Mouse (Mus musculus) hindbrain, embryonic 14.5 days (tissue): ENCODE results near the gene Grm1. TPM values are rescaled to one million over a fixed set of nuclear protein-coding genes. Genes with fewer than 3 reads are reported as not detected.

Experiments used
- ATAC-seq: fragments of 200-750 bp; cut with Nextera tagmentation; 2 replicates; pipeline ENCODE4 v1.8.0; 2017; ENCODE audit warnings: moderate number of reproducible peaks, mild to moderate bottlenecking, moderate TSS enrichment, moderate library complexity; ENCODE audit not compliant: low FRiP score
- DNase-seq: peaks from one replicate; pipeline ENCODE4 v3.0.0-alpha.2; 2015; ENCODE audit warnings: low spot score
- H3K27ac ChIP-seq: fragments of 300-500 bp; sonication (generic); 2 replicates; pipeline ENCODE4 v1.5.1; 2014; ENCODE audit warnings: mild to moderate bottlenecking, moderate library complexity
- H3K27me3 ChIP-seq: fragments of 300-500 bp; sonication (generic); 2 replicates; pipeline ENCODE4 v1.6.1; 2014; ENCODE audit warnings: mild to moderate bottlenecking, low read length, mixed read lengths; ENCODE audit not compliant: control insufficient read depth, insufficient read depth
- H3K36me3 ChIP-seq: fragments of 300-500 bp; sonication (generic); replicated peaks from 2 replicates; pipeline ENCODE4 v1.6.1; 2014; ENCODE audit not compliant: control insufficient read depth, insufficient read depth
- H3K4me1 ChIP-seq: fragments of 300-500 bp; sonication (generic); replicated peaks from 2 replicates; pipeline ENCODE4 v1.6.1; 2014; ENCODE audit warnings: antibody characterized with exemption, low read length, mixed read lengths; ENCODE audit not compliant: control insufficient read depth, insufficient read depth
- H3K4me2 ChIP-seq: fragments of 300-500 bp; sonication (generic); replicated peaks from 2 replicates; pipeline ENCODE4 v1.6.1; 2014; ENCODE audit warnings: mild to moderate bottlenecking, moderate library complexity
- H3K4me3 ChIP-seq: fragments of 300-500 bp; sonication (generic); replicated peaks from 2 replicates; pipeline ENCODE4 v1.5.1; 2014; ENCODE audit warnings: mild to moderate bottlenecking, low read length
- H3K9ac ChIP-seq: fragments of 300-500 bp; sonication (generic); 2 replicates; pipeline ENCODE4 v1.6.1; 2014
- H3K9me3 ChIP-seq: fragments of 300-500 bp; sonication (generic); 2 replicates; pipeline ENCODE4 v1.6.1; 2016; ENCODE audit warnings: low read length; ENCODE audit not compliant: control insufficient read depth
- WGBS: fragments of 180-500 bp; shearing (Covaris S2); extraction: QIAGEN DNeasy Blood & Tissue Kit; methylation state at CpG from one replicate; pipeline ENCODE4 v1.1.7; 2014; 5-methylcytosine and 5-hydroxymethylcytosine counted together
- polyA plus RNA-seq: library from polyadenylated mRNA; unstranded; fragments of >200 nt; fragmentation: Nextera tagmentation; extraction: Ambion mirVana; gene quantifications from 2 replicates; pipeline ENCODE4 v1.2.1, GENCODE M21; 2014

The Grm1 gene
- polyA plus RNA-seq, 1 experiment from 2014 or later, result 5.1 TPM

DNA sequence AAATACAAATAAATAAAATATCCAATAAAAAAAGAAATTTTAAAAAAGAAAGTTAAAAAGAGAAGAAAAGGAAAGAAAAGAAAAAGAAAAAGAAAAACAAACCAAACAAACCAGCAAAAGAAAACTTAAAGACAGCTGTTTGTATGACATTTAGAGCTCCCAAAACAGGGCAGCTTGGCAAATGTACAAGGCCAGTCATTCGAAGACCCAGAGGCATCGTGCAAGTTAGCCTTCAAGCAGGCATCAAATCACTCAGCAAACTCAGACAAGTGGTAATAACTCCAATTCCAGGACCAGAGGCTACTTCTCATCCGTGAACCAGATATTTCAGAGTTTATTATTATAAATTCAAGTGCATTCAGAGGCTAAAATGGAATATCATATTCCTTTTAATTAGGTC is 355.7 kb downstream of the Grm1 start:
- H3K4me2 ChIP-seq, result no peak overlapping the region
- WGBS, result 89% methylated on average over 3 of the region's 3 CpGs
- no peak overlapping the region for H3K9ac ChIP-seq
- H3K4me1 ChIP-seq, result no peaks in the 10 kb centered on the region
- no peaks in the 10 kb centered on the region for H3K9me3 ChIP-seq
- no peaks in the 10 kb centered on the region for H3K36me3 ChIP-seq
- H3K27ac ChIP-seq, result no peak overlapping the region
- H3K4me3 ChIP-seq, result no peak overlapping the region
- DNase-seq, result no peak
- no peak for ATAC-seq
- H3K27me3 ChIP-seq, result no peaks in the 10 kb centered on the region

DNA sequence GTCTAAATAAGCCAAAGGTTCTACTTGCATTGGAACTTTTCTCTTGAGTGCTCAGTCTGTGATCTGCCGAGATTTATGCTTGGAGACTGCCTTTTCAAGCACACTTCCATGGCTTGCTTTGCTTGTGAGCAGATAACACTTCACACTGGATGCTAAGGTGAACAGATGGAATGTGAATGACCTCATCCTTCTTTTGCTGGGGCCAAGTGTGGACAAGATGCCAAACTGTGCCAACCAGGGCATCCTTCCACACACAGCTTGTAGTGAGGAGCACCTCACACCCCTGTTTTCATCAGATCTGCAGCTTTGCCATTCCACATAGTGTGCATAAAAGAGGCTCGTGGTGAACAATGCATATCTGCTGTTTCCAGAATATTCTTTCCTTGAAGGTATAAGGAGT is 371.3 kb downstream of the Grm1 start:
- Histone ChIP-seq H3K9me3 (no peaks in the 10 kb centered on the region), H3K4me2 (no peak overlapping the region), H3K4me1 (no peaks in the 10 kb centered on the region), H3K9ac (no peak overlapping the region), H3K4me3 (no peak overlapping the region), H3K27ac (no peak overlapping the region), H3K27me3 (no peaks in the 10 kb centered on the region), H3K36me3 (no peaks in the 10 kb centered on the region)
- DNase-seq (no peak), ATAC-seq (0 out of 2 replicates have a peak, but pooled peaks have one; percentile 24)
- 86% methylated on average over 2 of the region's 2 CpGs for WGBS

DNA sequence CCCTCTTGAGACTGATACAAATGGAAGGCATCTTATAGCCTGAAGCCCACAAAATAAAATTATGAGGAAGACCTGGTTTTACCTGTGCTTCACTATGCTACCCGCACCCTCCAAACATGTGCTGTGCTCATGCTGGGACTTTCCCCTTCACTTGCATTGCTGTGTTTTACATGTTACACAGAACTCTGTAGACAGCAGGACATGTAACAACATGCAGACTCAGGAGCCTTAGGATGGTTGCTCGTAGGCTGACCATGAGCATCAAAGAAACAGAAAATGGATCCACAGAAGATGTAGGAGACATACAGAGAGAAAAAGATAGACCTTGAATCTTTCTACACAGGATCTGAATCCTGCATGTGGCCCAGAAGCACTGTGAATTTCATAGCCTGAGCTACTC is 371.8 kb downstream of the Grm1 start:
- no peaks in the 10 kb centered on the region for H3K36me3 ChIP-seq
- WGBS, result 95% methylated on average over 2 of the region's 2 CpGs
- no peaks in the 10 kb centered on the region for H3K4me1 ChIP-seq
- ATAC-seq, result no peak
- H3K27ac ChIP-seq, result no peak overlapping the region
- no peak for DNase-seq
- H3K9ac ChIP-seq, result no peak overlapping the region
- H3K4me2 ChIP-seq, result no peak overlapping the region
- no peaks in the 10 kb centered on the region for H3K27me3 ChIP-seq
- H3K9me3 ChIP-seq, result no peaks in the 10 kb centered on the region
- H3K4me3 ChIP-seq, result no peak overlapping the region

DNA sequence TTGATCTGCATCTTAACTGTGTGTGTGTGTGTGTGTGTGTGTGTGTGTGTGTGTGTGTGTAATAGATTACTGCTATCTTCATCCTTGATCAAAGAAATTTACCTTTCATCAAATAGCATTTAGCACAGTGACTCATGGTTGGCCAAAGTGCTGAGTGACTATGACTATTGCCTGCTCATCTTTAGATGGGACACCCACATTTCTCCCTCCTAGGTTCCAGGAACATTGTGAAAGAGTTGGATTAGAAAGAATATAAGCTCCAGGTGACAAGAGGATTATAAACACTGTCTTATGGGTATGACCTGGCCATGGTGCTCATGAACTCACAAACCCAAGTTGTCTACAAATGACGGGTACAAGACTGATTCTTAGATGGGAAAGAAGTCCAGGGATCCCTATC is 374.1 kb downstream of the Grm1 start:
- WGBS, result 89% methylated on average over 1 of the region's 1 CpGs
- H3K27ac ChIP-seq, result no peak overlapping the region

DNA sequence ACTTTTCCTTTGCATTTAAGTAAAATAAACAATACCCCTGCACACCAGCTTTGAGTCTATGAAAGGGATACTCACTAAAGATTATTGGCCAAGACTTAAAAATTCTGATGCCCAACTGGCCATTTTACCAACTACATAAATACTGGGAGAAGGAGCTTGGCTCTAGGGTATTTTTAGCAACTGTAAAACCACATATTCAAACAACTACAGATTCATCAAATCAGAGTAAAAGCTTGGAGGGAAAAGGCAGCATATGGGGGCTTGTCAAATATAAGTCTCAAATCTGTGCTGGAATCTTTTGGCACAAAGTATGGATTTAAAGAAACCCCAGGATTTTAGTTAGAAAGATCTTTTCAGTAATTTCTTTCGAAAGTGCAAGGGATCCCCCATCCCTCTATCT is 380.8 kb downstream of the Grm1 start:
- H3K36me3 ChIP-seq, result no peaks in the 10 kb centered on the region
- no peak overlapping the region for H3K4me3 ChIP-seq
- DNase-seq (no peak), ATAC-seq (no peak)
- WGBS, result 95% methylated on average over 1 of the region's 1 CpGs
- H3K27ac ChIP-seq, result no peak overlapping the region
- no peaks in the 10 kb centered on the region for H3K4me1 ChIP-seq
- H3K27me3 ChIP-seq, result no peaks in the 10 kb centered on the region
- no peaks in the 10 kb centered on the region for H3K9me3 ChIP-seq
- no peak overlapping the region for H3K4me2 ChIP-seq
- H3K9ac ChIP-seq, result no peak overlapping the region

More for the DNA sequence above, 374.1 kb downstream of the Grm1 start:
- no peak for DNase-seq
- ATAC-seq, result no peak
- no peak overlapping the region for H3K4me3 ChIP-seq
- H3K36me3 ChIP-seq, result no peaks in the 10 kb centered on the region
- no peaks in the 10 kb centered on the region for H3K9me3 ChIP-seq
- no peak overlapping the region for H3K4me2 ChIP-seq
- H3K27me3 ChIP-seq, result no peaks in the 10 kb centered on the region
- no peaks in the 10 kb centered on the region for H3K4me1 ChIP-seq
- H3K9ac ChIP-seq, result no peak overlapping the region

DNA sequence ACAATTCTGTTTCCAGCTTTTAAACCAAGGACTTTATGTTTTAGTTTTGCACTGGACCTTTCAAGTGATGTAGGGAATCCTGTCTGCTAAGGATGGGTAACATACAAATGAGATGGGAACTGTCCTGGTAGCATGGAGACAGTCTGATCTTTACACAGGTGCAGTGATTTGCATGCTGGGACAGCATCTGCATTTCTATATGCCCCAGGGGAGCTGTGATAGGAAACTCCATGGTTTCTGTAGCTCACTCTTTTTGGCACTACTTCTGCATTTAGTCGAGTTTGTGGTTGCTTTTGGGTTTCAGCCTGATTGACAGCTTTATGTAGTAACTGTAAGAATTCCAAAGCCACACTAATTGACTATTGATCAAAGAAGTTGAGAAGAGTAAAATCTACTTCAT is 381.3 kb downstream of the Grm1 start:
- Histone ChIP-seq H3K9me3 (no peaks in the 10 kb centered on the region), H3K27ac (no peak overlapping the region), H3K4me1 (no peaks in the 10 kb centered on the region), H3K36me3 (no peaks in the 10 kb centered on the region), H3K27me3 (no peaks in the 10 kb centered on the region), H3K4me3 (no peak overlapping the region), H3K4me2 (no peak overlapping the region), H3K9ac (no peak overlapping the region)
- no peak for DNase-seq
- WGBS, result 69% methylated on average over 1 of the region's 1 CpGs
- no peak for ATAC-seq

DNA sequence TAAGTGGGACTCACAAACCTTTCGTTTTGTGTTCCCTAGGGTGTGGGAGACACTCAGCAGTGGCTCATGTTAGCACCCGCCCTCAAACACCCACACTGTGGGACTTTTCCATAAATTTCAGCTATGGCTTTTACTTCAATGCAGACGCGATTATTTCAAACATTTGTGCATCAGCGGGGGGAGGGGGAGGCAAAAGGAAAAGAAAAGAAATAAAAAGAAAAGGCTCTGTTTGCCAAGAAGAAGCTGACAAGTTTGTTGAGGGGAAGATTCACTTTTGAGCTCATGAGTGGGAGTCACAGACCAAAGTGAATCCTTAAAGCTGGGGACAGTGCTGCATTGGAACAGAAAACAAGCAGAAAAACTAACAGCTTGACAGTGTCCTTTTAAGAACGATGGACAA is 384.7 kb downstream of the Grm1 start:
- Histone ChIP-seq H3K27ac (no peak overlapping the region), H3K4me3 (no peak overlapping the region), H3K4me2 (no peak overlapping the region), H3K9ac (no peak overlapping the region), H3K4me1 (no peaks in the 10 kb centered on the region), H3K27me3 (no peaks in the 10 kb centered on the region), H3K36me3 (no peaks in the 10 kb centered on the region), H3K9me3 (no peaks in the 10 kb centered on the region)
- ATAC-seq, result no peak
- WGBS, result 81% methylated on average over 6 of the region's 6 CpGs
- no peak for DNase-seq

DNA sequence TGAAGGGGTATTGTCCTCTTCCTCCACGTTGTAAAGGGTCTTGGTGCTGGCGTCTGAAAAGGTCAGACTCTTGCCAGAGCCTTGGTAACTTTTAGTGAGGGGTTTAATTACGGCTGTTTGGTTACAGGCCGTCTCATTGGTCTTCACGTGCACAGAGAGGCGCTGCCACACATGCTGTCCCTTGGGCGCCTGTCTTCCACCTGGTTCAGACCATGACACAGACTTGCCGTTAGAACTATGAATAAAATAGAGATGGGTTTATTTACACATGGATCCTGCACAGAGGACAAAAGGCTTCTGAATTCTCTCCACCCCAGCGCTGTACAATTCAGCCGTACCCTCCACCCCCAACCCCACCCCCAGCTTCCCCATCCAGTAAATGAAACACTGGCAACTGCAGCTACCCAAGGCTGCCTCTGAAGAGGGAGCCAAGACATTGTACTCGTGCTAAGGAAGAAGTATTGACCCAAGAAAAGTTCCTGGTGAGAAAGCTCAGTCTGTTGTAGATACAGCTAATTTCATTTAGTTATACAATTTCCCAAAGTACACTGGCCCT is 392.4 kb downstream of the Grm1 start:
- Histone ChIP-seq H3K27ac (no peak overlapping the region), H3K4me2 (peak overlapping the region; percentile 87), H3K9ac (peak overlapping the region; percentile 63), H3K4me3 (peak overlapping the region; percentile 43), H3K27me3 (no peaks in the 10 kb centered on the region), H3K9me3 (no peaks in the 10 kb centered on the region), H3K4me1 (0 out of 2 replicates have a peak, but pooled peaks cover 7% of the 10 kb centered on the region), H3K36me3 (no peaks in the 10 kb centered on the region)
- DNase-seq (no peak), ATAC-seq (peak; percentile 25; the same call in 1 of the 2 replicates)
- 12% methylated on average over 11 of the region's 11 CpGs for WGBS

DNA sequence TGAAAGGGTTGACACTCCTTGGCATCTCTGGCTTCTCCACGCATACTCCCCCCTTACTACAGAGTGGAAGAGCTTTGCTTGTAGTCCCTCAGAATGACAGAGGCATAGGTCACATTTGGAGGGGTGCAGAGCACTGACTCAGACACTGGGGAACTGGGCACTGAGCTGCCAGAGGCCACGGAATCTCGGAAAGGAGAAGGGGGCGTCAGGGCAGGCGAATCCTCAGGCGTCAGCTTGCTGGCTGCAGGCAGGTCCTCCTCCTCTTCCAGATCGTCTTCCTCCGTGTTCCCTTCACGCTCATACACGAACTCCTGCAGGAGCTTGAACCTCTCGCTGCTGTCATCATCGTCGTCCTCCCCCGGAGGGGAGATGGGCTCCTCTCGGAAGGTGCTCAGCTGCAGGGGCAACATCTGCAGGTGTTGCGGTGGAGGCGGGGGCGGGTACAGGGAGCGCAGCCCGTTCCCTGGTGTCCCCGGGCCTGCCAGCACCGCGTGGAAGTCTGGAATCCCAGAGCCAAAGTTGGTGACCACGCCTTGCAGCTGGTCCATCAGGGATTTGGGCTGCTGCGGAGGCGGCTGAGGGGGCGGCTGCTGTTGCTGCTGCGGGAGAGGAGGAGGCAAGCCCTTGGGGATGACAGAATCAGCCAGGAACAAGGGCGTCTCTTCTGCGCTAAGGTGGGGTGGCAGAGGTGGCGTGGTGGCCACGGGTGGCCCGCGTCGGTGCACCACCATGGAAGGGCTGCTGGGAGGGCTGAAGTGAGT is 393.1 kb downstream of the Grm1 start:
- peak overlapping the region; percentile 43 for H3K4me3 ChIP-seq
- DNase-seq, result no peak
- H3K4me2 ChIP-seq, result peak overlapping the region; percentile 87
- no peaks in the 10 kb centered on the region for H3K27me3 ChIP-seq
- H3K36me3 ChIP-seq, result no peaks in the 10 kb centered on the region
- H3K27ac ChIP-seq, result no peak overlapping the region
- ATAC-seq, result peak; percentile 76
- H3K9ac ChIP-seq, result peak overlapping the region; percentile 63
- no peaks in the 10 kb centered on the region for H3K9me3 ChIP-seq
- 3% methylated on average over 35 of the region's 35 CpGs for WGBS
- 0 out of 2 replicates have a peak, but pooled peaks cover 7% of the 10 kb centered on the region for H3K4me1 ChIP-seq
